Mouse (Mus musculus): Measurements from ENCODE around the gene Cdkl4.
"Not testable (repeated sequence)": the region's sequence is repeated elsewhere in the genome, so short reads cannot be mapped to it uniquely, and the experiment has no call there.

Cdkl4 gene

GRCm38 (mm10) chr17:80577639-80578038 is at the start of gene Cdkl4:
Gene Cdkl4 (minus strand): TSS chr17:80577813.
- DNase-seq (ENCODE audit: low read depth): no peak

GRCm38 (mm10) chr17:80624979-80625378 is 47.4 kb upstream of the Cdkl4 start:
- no peak for DNase-seq (ENCODE audit: low read depth)

GRCm38 (mm10) chr17:80621691-80622090 is 44.1 kb upstream of the Cdkl4 start:
- no peak for DNase-seq (ENCODE audit: low read depth)

GRCm38 (mm10) chr17:80620786-80621423 is 43.3 kb upstream of the Cdkl4 start:
- peak; percentile 19 for DNase-seq (ENCODE audit: low read depth)

- no peak for DNase-seq (ENCODE audit: low read depth)
These were observed 41.9 kb upstream of the Cdkl4 start for GRCm38 (mm10) chr17:80619556-80619955.

- no peak for DNase-seq (ENCODE audit: low read depth)
These were observed 41.3 kb upstream of the Cdkl4 start for GRCm38 (mm10) chr17:80618890-80619289.

GRCm38 (mm10) chr17:80603806-80604205 is 26.2 kb upstream of the Cdkl4 start:
- no peak for DNase-seq (ENCODE audit: low read depth)

- DNase-seq (ENCODE audit: low read depth): no peak
These were observed 25.5 kb upstream of the Cdkl4 start for GRCm38 (mm10) chr17:80603079-80603625.

- DNase-seq (ENCODE audit: low read depth): peak; percentile 10
These were observed 23.8 kb upstream of the Cdkl4 start for GRCm38 (mm10) chr17:80601371-80601770.

GRCm38 (mm10) chr17:80583051-80583450 is 5.4 kb upstream of the Cdkl4 start:
- DNase-seq (ENCODE audit: low read depth): no peak

- no peak for DNase-seq (ENCODE audit: low read depth)
These were observed 2.3 kb upstream of the Cdkl4 start for GRCm38 (mm10) chr17:80579901-80580300.

GRCm38 (mm10) chr17:80579089-80579488 is 1.5 kb upstream of the Cdkl4 start:
- DNase-seq (ENCODE audit: low read depth): no peak

GRCm38 (mm10) chr17:80578041-80578440 is 428 bp upstream of the Cdkl4 start:
- DNase-seq (ENCODE audit: low read depth): no peak

GRCm38 (mm10) chr17:80577214-80577613 is 399 bp downstream of the Cdkl4 start:
- DNase-seq (ENCODE audit: low read depth): no peak

GRCm38 (mm10) chr17:80575008-80575407 is 2.6 kb downstream of the Cdkl4 start:
- no peak for DNase-seq (ENCODE audit: low read depth)

GRCm38 (mm10) chr17:80574471-80574965 is 3.1 kb downstream of the Cdkl4 start:
- no peak for DNase-seq (ENCODE audit: low read depth)

- DNase-seq (ENCODE audit: low read depth): no peak
These were observed 5.3 kb downstream of the Cdkl4 start for GRCm38 (mm10) chr17:80572187-80572935.

- DNase-seq (ENCODE audit: low read depth): no peak
These were observed 6.2 kb downstream of the Cdkl4 start for GRCm38 (mm10) chr17:80571460-80571859.

GRCm38 (mm10) chr17:80569718-80570117 is 7.9 kb downstream of the Cdkl4 start:
- not testable (repeated sequence) for DNase-seq (ENCODE audit: low read depth)

- no peak for DNase-seq (ENCODE audit: low read depth)
These were observed 8.6 kb downstream of the Cdkl4 start for GRCm38 (mm10) chr17:80568842-80569601.

- DNase-seq (ENCODE audit: low read depth): no peak
These were observed 9.2 kb downstream of the Cdkl4 start for GRCm38 (mm10) chr17:80568441-80568840.

- peak; percentile 54 for DNase-seq (ENCODE audit: low read depth)
These were observed 13.0 kb downstream of the Cdkl4 start for GRCm38 (mm10) chr17:80564611-80564924.
